Mouse (Mus musculus): ENCODE measurements around the gene Bex6.

- TF ChIP-seq POLR2A (IDR thresholded peaks at IDR 0.05; ENCODE audit: borderline replicate concordance, extremely low read depth, low read depth, low read length) (no peak), CTCF (IDR thresholded peaks at IDR 0.05; ENCODE audit: insufficient read depth, low read length) (no peak)
These were observed 31.9 kb upstream of the Bex6 start for GRCm38 (mm10) chr16:32147589-32148207.
